Mouse (Mus musculus) testis, adult 2 months (tissue): ENCODE data around the gene Scarb2. TPM values are rescaled to one million over a fixed set of nuclear protein-coding genes. Genes with fewer than 3 reads are reported as not detected.

ENCODE experiments used
- H3K27ac ChIP-seq: fragments of 200-500 bp; 2 replicates; pipeline ENCODE4 v1.5.1; 2012; ENCODE audit warnings: low read depth, low read length; ENCODE audit not compliant: control insufficient read depth, insufficient read depth
- H3K27me3 ChIP-seq: fragments of 200-500 bp; 2 replicates; pipeline ENCODE4 v1.6.1; 2012; ENCODE audit warnings: mild to moderate bottlenecking, low read length, moderate library complexity; ENCODE audit not compliant: control insufficient read depth, insufficient read depth
- H3K36me3 ChIP-seq: fragments of 200-500 bp; 2 replicates; pipeline ENCODE4 v1.6.1; 2012; ENCODE audit warnings: mild to moderate bottlenecking, low read length; ENCODE audit not compliant: control insufficient read depth, insufficient read depth
- H3K4me1 ChIP-seq: fragments of 200-500 bp; 2 replicates; pipeline ENCODE4 v1.6.1; 2012; ENCODE audit warnings: low read length; ENCODE audit not compliant: control insufficient read depth, insufficient read depth
- H3K4me3 ChIP-seq: fragments of 200-500 bp; 2 replicates; pipeline ENCODE4 v1.5.1; 2012; ENCODE audit warnings: low read depth, mild to moderate bottlenecking, low read length, moderate library complexity, mixed read lengths; ENCODE audit not compliant: control insufficient read depth
- CTCF ChIP-seq: fragments of 200-500 bp; IDR thresholded peaks from 2 replicates; pipeline ENCODE4 v1.5.1; 2012; ENCODE audit warnings: low read depth, mild to moderate bottlenecking, inconsistent platforms, low read length, moderate library complexity; ENCODE audit not compliant: control insufficient read depth, insufficient read depth, insufficient replicate concordance
- POLR2A ChIP-seq: fragments of 200-500 bp; IDR thresholded peaks from 2 replicates; pipeline ENCODE4 v1.6.1; 2012; ENCODE audit warnings: low read depth, mild to moderate bottlenecking, inconsistent platforms, low read length, moderate library complexity; ENCODE audit not compliant: control insufficient read depth
- polyA plus RNA-seq: library from polyadenylated mRNA; depleted of rRNA; stranded (reverse); fragments of >200 nt; gene quantifications from 2 replicates; pipeline ENCODE4 v1.2.3, GENCODE M21; 2012

Gene Scarb2
- polyA plus RNA-seq, 1 experiment: 4.3 TPM

- H3K27ac ChIP-seq: no peak overlapping the region
- H3K4me3 ChIP-seq: no peak overlapping the region
Measured at GRCm38 (mm10) chr5:92503356-92503847, 3.2 kb downstream of the Scarb2 start.

GRCm38 (mm10) chr5:92499378-92499777 is 7.3 kb downstream of the Scarb2 start:
- Histone ChIP-seq H3K27ac (no peak overlapping the region), H3K36me3 (no peaks in the 10 kb centered on the region), H3K4me1 (peaks cover 5% of the 10 kb centered on the region; the same call in 1 of the 2 replicates), H3K27me3 (no peaks in the 10 kb centered on the region), H3K4me3 (no peak overlapping the region)
- no peak for TF ChIP-seq CTCF
- no peak for TF ChIP-seq POLR2A

More at GRCm38 (mm10) chr5:92503356-92503847, 3.2 kb downstream of the Scarb2 start:
- Histone ChIP-seq H3K4me1 (no peaks in the 10 kb centered on the region; the same call in none of the 2 replicates), H3K27me3 (no peaks in the 10 kb centered on the region), H3K36me3 (no peaks in the 10 kb centered on the region)
- TF ChIP-seq CTCF: no peak
- no peak for TF ChIP-seq POLR2A

- H3K27me3 ChIP-seq: no peaks in the 10 kb centered on the region
- no peak overlapping the region for H3K4me3 ChIP-seq
- H3K36me3 ChIP-seq: no peaks in the 10 kb centered on the region
- H3K4me1 ChIP-seq: peaks cover 5% of the 10 kb centered on the region; the same call in 1 of the 2 replicates
- TF ChIP-seq POLR2A (no peak), CTCF (no peak)
- no peak overlapping the region for H3K27ac ChIP-seq
Measured at GRCm38 (mm10) chr5:92498661-92499060, 8.0 kb downstream of the Scarb2 start.

GRCm38 (mm10) chr5:92498225-92498624 is 8.4 kb downstream of the Scarb2 start:
- no peak overlapping the region for H3K4me3 ChIP-seq
- H3K27ac ChIP-seq: no peak overlapping the region
- TF ChIP-seq CTCF: no peak
- no peak for TF ChIP-seq POLR2A
- no peaks in the 10 kb centered on the region for H3K36me3 ChIP-seq
- peaks cover 5% of the 10 kb centered on the region; the same call in 1 of the 2 replicates for H3K4me1 ChIP-seq
- no peaks in the 10 kb centered on the region for H3K27me3 ChIP-seq

- no peak for TF ChIP-seq POLR2A
- TF ChIP-seq CTCF: no peak
- H3K27ac ChIP-seq: no peak overlapping the region
- H3K4me1 ChIP-seq: peaks cover 5% of the 10 kb centered on the region; the same call in 1 of the 2 replicates
- H3K36me3 ChIP-seq: no peaks in the 10 kb centered on the region
- no peaks in the 10 kb centered on the region for H3K27me3 ChIP-seq
- H3K4me3 ChIP-seq: no peak overlapping the region
Measured at GRCm38 (mm10) chr5:92495771-92496409, 10.7 kb downstream of the Scarb2 start.

GRCm38 (mm10) chr5:92495291-92495690 is 11.3 kb downstream of the Scarb2 start:
- H3K4me3 ChIP-seq: no peak overlapping the region
- H3K4me1 ChIP-seq: peaks cover 5% of the 10 kb centered on the region; the same call in 1 of the 2 replicates
- H3K27ac ChIP-seq: no peak overlapping the region
- no peaks in the 10 kb centered on the region for H3K27me3 ChIP-seq
- TF ChIP-seq CTCF (no peak), POLR2A (no peak)
- H3K36me3 ChIP-seq: no peaks in the 10 kb centered on the region

GRCm38 (mm10) chr5:92493423-92493822 is 13.2 kb downstream of the Scarb2 start:
- Histone ChIP-seq H3K4me1 (peaks cover 5% of the 10 kb centered on the region), H3K27ac (peak overlapping the region; percentile 50; the same call in 1 of the 2 replicates), H3K4me3 (no peak overlapping the region), H3K36me3 (no peaks in the 10 kb centered on the region), H3K27me3 (no peaks in the 10 kb centered on the region)
- TF ChIP-seq POLR2A: no peak
- TF ChIP-seq CTCF: no peak

GRCm38 (mm10) chr5:92490779-92491178 is 15.9 kb downstream of the Scarb2 start:
- Histone ChIP-seq H3K4me3 (no peak overlapping the region), H3K27ac (no peak overlapping the region), H3K4me1 (peaks cover under 1% of the 10 kb centered on the region), H3K36me3 (no peaks in the 10 kb centered on the region), H3K27me3 (no peaks in the 10 kb centered on the region)
- TF ChIP-seq CTCF: no peak
- no peak for TF ChIP-seq POLR2A
